Mouse (Mus musculus): ENCODE data around the gene Dhdds.
"Not testable (repeated sequence)": the region's sequence is repeated elsewhere in the genome, so short reads cannot be mapped to it uniquely, and the experiment has no call there.

The Dhdds gene

GRCm38 (mm10) chr4:134002903-134003302 is 2.2 kb upstream of the Dhdds start:
- DNase-seq: no peak

- DNase-seq: no peak
These were observed 1.5 kb upstream of the Dhdds start for GRCm38 (mm10) chr4:134002246-134002645.

GRCm38 (mm10) chr4:134001710-134002109 is 992 bp upstream of the Dhdds start:
- DNase-seq: no peak

GRCm38 (mm10) chr4:133994697-133995096 is 6.0 kb downstream of the Dhdds start:
- no peak for DNase-seq

- no peak for DNase-seq
These were observed 9.5 kb downstream of the Dhdds start for GRCm38 (mm10) chr4:133991087-133991660.

GRCm38 (mm10) chr4:133990035-133990434 is 10.7 kb downstream of the Dhdds start:
- no peak for DNase-seq

GRCm38 (mm10) chr4:133988289-133988688 is 12.4 kb downstream of the Dhdds start:
- DNase-seq: not testable (repeated sequence)

GRCm38 (mm10) chr4:133982936-133983335 is 17.8 kb downstream of the Dhdds start:
- no peak for DNase-seq

- DNase-seq: no peak
These were observed 20.2 kb downstream of the Dhdds start for GRCm38 (mm10) chr4:133980496-133980895.

GRCm38 (mm10) chr4:133978021-133978711 is 22.6 kb downstream of the Dhdds start:
- no peak for DNase-seq

GRCm38 (mm10) chr4:133971741-133972140 is 29.0 kb downstream of the Dhdds start:
- DNase-seq: peak; percentile 18 to 24

GRCm38 (mm10) chr4:133970876-133971275 is 29.8 kb downstream of the Dhdds start:
- DNase-seq: peak in 1 of 2 experiments; percentile 9

GRCm38 (mm10) chr4:133970196-133970595 is 30.5 kb downstream of the Dhdds start:
- DNase-seq: peak in 1 of 2 experiments; percentile 7

GRCm38 (mm10) chr4:133969114-133969770 is 31.5 kb downstream of the Dhdds start:
- DNase-seq: peak in 1 of 2 experiments; percentile 5

- peak in 1 of 2 experiments; percentile 37 for DNase-seq
These were observed 32.4 kb downstream of the Dhdds start, which contains the start of gene Hmgn2 for GRCm38 (mm10) chr4:133968150-133968921. Gene Hmgn2 (minus strand): TSS chr4:133968650.

GRCm38 (mm10) chr4:133967866-133968149 is 32.9 kb downstream of the Dhdds start:
- peak; percentile 88 to 93 for DNase-seq

- peak; percentile 94 to 98 for DNase-seq
These were observed 33.4 kb downstream of the Dhdds start for GRCm38 (mm10) chr4:133967138-133967865.

GRCm38 (mm10) chr4:133966271-133966940 is 34.3 kb downstream of the Dhdds start:
- DNase-seq: no peak

GRCm38 (mm10) chr4:133962566-133962965 is 38.2 kb downstream of the Dhdds start:
- no peak for DNase-seq

GRCm38 (mm10) chr4:133958884-133959283 is 41.8 kb downstream of the Dhdds start:
- DNase-seq: no peak

- DNase-seq: no peak
These were observed 44.4 kb downstream of the Dhdds start for GRCm38 (mm10) chr4:133956358-133956757.

- DNase-seq: no peak
These were observed 54.0 kb downstream of the Dhdds start for GRCm38 (mm10) chr4:133946736-133947135.

Data from cerebellum, postnatal 36 days (tissue).